ENCODE assay signal across 27 mouse cellular contexts in the genomic region with DNA sequence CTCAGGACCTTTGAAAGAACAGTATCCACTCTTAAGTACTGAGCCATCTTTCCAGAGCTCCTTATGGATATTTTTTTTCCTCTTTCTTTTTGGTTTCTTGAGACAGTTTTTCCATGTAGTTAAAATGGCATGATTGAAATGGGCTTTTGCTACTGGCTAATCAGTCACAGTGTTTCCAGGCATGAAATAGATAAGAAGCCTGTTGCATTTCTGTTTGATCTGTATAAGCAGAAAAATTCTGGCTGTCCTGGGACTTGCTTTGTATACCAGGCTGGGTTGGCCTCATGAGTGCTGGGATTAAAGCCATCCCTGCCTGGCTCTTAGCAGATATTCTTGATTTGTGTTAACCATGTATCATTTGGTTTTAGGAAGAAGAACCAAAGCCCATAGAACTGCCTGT. TPM values are rescaled to one million over a fixed set of nuclear protein-coding genes. Genes with fewer than 3 reads are reported as not detected.
DNase-seq lines count a peak whose midpoint lies in the region; ATAC-seq lines count a peak whose summit lies in the region.
"Had no signal": no experiment of that assay in that cellular context is flagged by ENCODE, and none has a peak within 500 bp of the region (broad histone marks: within the 10 kb centered on the region; RNA-seq: fewer than 3 reads in every experiment).

No protein-coding gene starts in this region.

- peak overlapping the region; percentile 64 for H3K27ac ChIP-seq in liver, embryonic 12.5 days
- peak overlapping the region; percentile 41; the same call in 1 of the 2 replicates for H3K27ac ChIP-seq in liver, embryonic 15.5 days (replicated peaks)
- H3K27ac ChIP-seq: heart, embryonic 10.5 days; heart, embryonic 13.5 days; hindbrain, embryonic 14.5 days; hindbrain, postnatal 0 days had no signal

- peaks cover 80% of the 10 kb centered on the region for H3K36me3 ChIP-seq in liver, embryonic 12.5 days
- peaks cover 79% of the 10 kb centered on the region for H3K36me3 ChIP-seq in liver, embryonic 15.5 days (replicated peaks)

- ATAC-seq in liver, embryonic 12.5 days: peak; percentile 74
- ATAC-seq in liver, embryonic 15.5 days (ENCODE audit: insufficient read depth): peak; percentile 59
- peak; percentile 61 for ATAC-seq in megakaryocyte progenitor cell, adult 5-6 weeks (replicated peaks; ENCODE audit: poor library complexity)
- ATAC-seq: activated CD4-positive, CD25-positive, alpha-beta regulatory T cell, adult 4 months; CD4-positive, CD25-positive, alpha-beta regulatory T cell, adult 4 months; forebrain, embryonic 14.5 days; forebrain, postnatal 0 days; hindbrain, postnatal 0 days had no signal

- 0 out of 2 replicates have a peak overlapping the region, but pooled peaks have one; percentile 29 for H3K9ac ChIP-seq in liver, embryonic 12.5 days
- H3K9ac ChIP-seq in liver, embryonic 15.5 days: no peak overlapping the region
- H3K9ac ChIP-seq: forebrain, postnatal 0 days; heart, embryonic 13.5 days; hindbrain, embryonic 14.5 days had no signal

- no peak overlapping the region for H3K4me3 ChIP-seq in liver, embryonic 12.5 days
- no peak overlapping the region for H3K4me3 ChIP-seq in liver, embryonic 15.5 days (replicated peaks)
- H3K4me3 ChIP-seq: heart, embryonic 10.5 days; heart, embryonic 13.5 days had no signal

- H3K4me1 ChIP-seq in liver, embryonic 12.5 days: peaks cover 37% of the 10 kb centered on the region
- H3K4me1 ChIP-seq in liver, embryonic 15.5 days (replicated peaks): peaks cover 31% of the 10 kb centered on the region
- H3K4me1 ChIP-seq: heart, embryonic 10.5 days; heart, embryonic 13.5 days had no signal

- H3K27me3 ChIP-seq in liver, embryonic 12.5 days (replicated peaks): no peaks in the 10 kb centered on the region
- H3K27me3 ChIP-seq in liver, embryonic 15.5 days: no peaks in the 10 kb centered on the region
- H3K27me3 ChIP-seq: heart, embryonic 13.5 days had no signal

- no peaks in the 10 kb centered on the region for H3K9me3 ChIP-seq in liver, embryonic 12.5 days (replicated peaks)
- no peaks in the 10 kb centered on the region for H3K9me3 ChIP-seq in liver, embryonic 15.5 days (replicated peaks)
- H3K9me3 ChIP-seq: heart, embryonic 10.5 days; heart, embryonic 13.5 days had no signal

- peak; percentile 24 for DNase-seq in c-Kit-positive CD71-positive TER-119-positive erythroid progenitor cells, embryonic 14.5 days (ENCODE audit: low spot score)
- no peak for DNase-seq in frontal cortex, postnatal 14 days (ENCODE audit: low spot score in 2 of 2)
- no peak for DNase-seq in cerebellum, postnatal 14 days
- no peak for DNase-seq in adrenal gland, postnatal 10 days
- no peak for DNase-seq in embryo, embryonic 9.5 days (ENCODE audit: extremely low spot score)
- DNase-seq: adrenal gland, adult 8-10 months; adrenal gland, postnatal 36 days; cerebellum, adult 11 months; cerebellum, adult 2 months; cerebellum, adult 9-11 months; cerebellum, postnatal 36 days; embryo, embryonic 11 days; forebrain, postnatal 0 days; gastrocnemius, postnatal 25 days; heart, adult 18-20 months; heart, postnatal 14 days; heart, postnatal 4 days had no signal

- peak overlapping the region; percentile 27 for H3K4me2 ChIP-seq in liver, embryonic 12.5 days
- H3K4me2 ChIP-seq in liver, embryonic 15.5 days: peak overlapping the region; percentile 21; the same call in 1 of the 2 replicates
- H3K4me2 ChIP-seq: heart, embryonic 13.5 days; hindbrain, embryonic 14.5 days had no signal

RNA-seq across cellular contexts. Expression of a gene that starts 18.0 kb away (rescaled TPM):
- 82.5 and 85.8 TPM in 2 replicates for polyA plus RNA-seq in liver, embryonic 12.5 days (2016; fragmentation: Nextera tagmentation; extraction: Ambion mirVana)
- 73.9 and 75.5 TPM in 2 replicates for polyA plus RNA-seq in liver, embryonic 15.5 days (2015; fragmentation: Nextera tagmentation; extraction: Ambion mirVana)
- 58.1 and 62.7 TPM in 2 replicates for total RNA-seq in megakaryocyte progenitor cell, adult 5-6 weeks (2015)
- total RNA-seq in megakaryocyte progenitor cell, adult 5-6 weeks (2017): 65.6 and 105 TPM in 2 replicates
- total RNA-seq in adrenal gland, postnatal 10 days (2021): 10 to 100 TPM; 28.3 to 30.2 TPM

RNA-seq across cellular contexts. Expression of a gene that starts 22.3 kb away (rescaled TPM):
- polyA plus RNA-seq in liver, embryonic 12.5 days (2016; fragmentation: Nextera tagmentation; extraction: Ambion mirVana): 154 and 161 TPM in 2 replicates
- 89.5 and 99.7 TPM in 2 replicates for polyA plus RNA-seq in liver, embryonic 15.5 days (2015; fragmentation: Nextera tagmentation; extraction: Ambion mirVana)
- 245 and 268 TPM in 2 replicates for total RNA-seq in megakaryocyte progenitor cell, adult 5-6 weeks (2015)
- 250 and 268 TPM in 2 replicates for total RNA-seq in megakaryocyte progenitor cell, adult 5-6 weeks (2017)
- 10 to 100 TPM; 52.0 to 55.0 TPM for total RNA-seq in adrenal gland, postnatal 10 days (2021)

RNA-seq across cellular contexts. Expression of a gene that starts 35.3 kb away (rescaled TPM):
- polyA plus RNA-seq in liver, embryonic 12.5 days (2016; fragmentation: Nextera tagmentation; extraction: Ambion mirVana): 3.7 and 3.9 TPM in 2 replicates
- polyA plus RNA-seq in liver, embryonic 15.5 days (2015; fragmentation: Nextera tagmentation; extraction: Ambion mirVana): 2.1 and 2.9 TPM in 2 replicates
- 5.5 and 7.2 TPM in 2 replicates for total RNA-seq in megakaryocyte progenitor cell, adult 5-6 weeks (2015)
- total RNA-seq in megakaryocyte progenitor cell, adult 5-6 weeks (2017): 2.8 and 6.0 TPM in 2 replicates
- 10 to 100 TPM; 11.0 to 14.1 TPM for total RNA-seq in adrenal gland, postnatal 10 days (2021)

RNA-seq across cellular contexts. Expression of a gene that starts 35.6 kb away (rescaled TPM):
- polyA plus RNA-seq in liver, embryonic 12.5 days (2016; fragmentation: Nextera tagmentation; extraction: Ambion mirVana): 27.9 and 29.1 TPM in 2 replicates
- polyA plus RNA-seq in liver, embryonic 15.5 days (2015; fragmentation: Nextera tagmentation; extraction: Ambion mirVana): 18.3 and 21.1 TPM in 2 replicates
- total RNA-seq in megakaryocyte progenitor cell, adult 5-6 weeks (2015): 14.9 and 19.2 TPM in 2 replicates
- 33.4 and 36.4 TPM in 2 replicates for total RNA-seq in megakaryocyte progenitor cell, adult 5-6 weeks (2017)
- 10 to 100 TPM; 57.7 to 64.9 TPM for total RNA-seq in adrenal gland, postnatal 10 days (2021)

RNA-seq across cellular contexts. Expression of a gene that starts 48.7 kb away (rescaled TPM):
- 5.5 and 6.8 TPM in 2 replicates for polyA plus RNA-seq in liver, embryonic 12.5 days (2016; fragmentation: Nextera tagmentation; extraction: Ambion mirVana)
- 10.5 and 11.3 TPM in 2 replicates for polyA plus RNA-seq in liver, embryonic 15.5 days (2015; fragmentation: Nextera tagmentation; extraction: Ambion mirVana)
- total RNA-seq in megakaryocyte progenitor cell, adult 5-6 weeks (2015): 4.8 and 5.3 TPM in 2 replicates
- 12.8 and 15.5 TPM in 2 replicates for total RNA-seq in megakaryocyte progenitor cell, adult 5-6 weeks (2017)
- 10 to 100 TPM; 22.1 to 23.9 TPM for total RNA-seq in adrenal gland, postnatal 10 days (2021)
- polyA plus RNA-seq: activated CD4-positive, CD25-positive, alpha-beta regulatory T cell, adult 4 months had no signal

Comparison
In these comparisons a context has a peak if more than half of its experiments do, and no peak if none do; other contexts are left out.
1. RNA of a gene that starts 22.3 kb away (total RNA-seq): 245 to 268 TPM in megakaryocyte progenitor cell, adult 5-6 weeks; 52.0 to 55.0 TPM in adrenal gland, postnatal 10 days; every median in the first group is over 4 times any median in the second.
2. Peak in every context shown above with its lines, with median percentiles within 50 percentile points of each other: ATAC-seq.